10 mouse cellular contexts compared by ENCODE assay signal in the genomic region with DNA sequence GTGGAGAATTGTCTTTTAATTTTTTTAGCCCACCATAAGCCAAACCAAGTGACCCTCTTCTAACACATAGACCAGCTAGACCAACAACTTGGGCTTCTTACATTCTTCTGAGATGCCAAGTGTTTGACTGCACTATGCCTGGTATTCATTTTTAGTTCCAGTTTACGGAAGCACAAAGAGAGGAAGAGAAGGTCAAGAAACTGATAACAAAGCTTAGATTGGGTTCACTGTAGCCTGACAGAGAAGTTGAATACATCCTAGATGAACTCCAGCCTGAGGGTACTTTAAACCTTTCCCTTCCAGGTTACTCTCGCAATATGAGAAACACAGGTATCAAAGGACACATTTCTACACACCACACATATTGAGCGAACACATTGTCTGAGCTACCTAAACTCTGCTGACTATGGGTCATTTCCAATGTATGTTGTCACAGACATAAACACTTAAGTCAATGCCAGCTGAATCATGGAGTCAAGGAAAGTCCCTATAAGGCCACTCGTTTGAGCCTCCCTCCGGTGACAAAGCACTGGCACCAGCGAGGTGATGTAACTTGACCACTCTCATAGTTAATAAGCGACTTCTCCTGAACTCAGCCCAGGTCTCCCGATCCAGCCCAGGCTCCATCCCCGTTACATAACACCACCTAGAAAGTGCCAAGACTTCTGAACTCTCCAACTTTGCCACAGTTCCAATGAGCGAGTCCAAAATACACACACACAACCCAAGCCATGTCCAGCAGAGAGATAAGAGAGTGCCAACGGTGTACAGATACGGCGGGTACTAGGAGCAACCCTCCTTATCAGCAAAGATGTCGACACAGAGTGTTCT. TPM values are rescaled to one million over a fixed set of nuclear protein-coding genes. Genes with fewer than 3 reads are reported as not detected.
A peak's percentile ranks its signal among the peaks of the same experiment; 100 is the strongest.
DNase-seq lines count a peak whose midpoint lies in the region; ATAC-seq and TF ChIP-seq lines count a peak whose summit lies in the region.
"Had no signal": no experiment of that assay in that cellular context is flagged by ENCODE, and none has a peak within 500 bp of the region (broad histone marks: within the 10 kb centered on the region; RNA-seq: fewer than 3 reads in every experiment).

No protein-coding gene starts in this region.

- no peak for TF ChIP-seq CTCF in intestine, postnatal 0 days (IDR thresholded peaks at IDR 0.05; ENCODE audit: low read depth)
- no peak for TF ChIP-seq CTCF in lung, postnatal 0 days (IDR thresholded peaks at IDR 0.05)

- no peak overlapping the region for H3K9ac ChIP-seq in intestine, postnatal 0 days (ENCODE audit: low read depth, low read length)
- H3K9ac ChIP-seq in lung, postnatal 0 days (replicated peaks; ENCODE audit: low read depth) = no peak overlapping the region
- no peak overlapping the region for H3K9ac ChIP-seq in forebrain, embryonic 11.5 days (ENCODE audit: low read length)

- no peak overlapping the region for H3K4me3 ChIP-seq in intestine, postnatal 0 days (ENCODE audit: low read depth, low read length)
- H3K4me3 ChIP-seq in lung, postnatal 0 days (ENCODE audit: low read depth, low read length) = no peak overlapping the region
- H3K4me3 ChIP-seq in forebrain, embryonic 11.5 days (ENCODE audit: low read depth, low read length) = no peak overlapping the region
- H3K4me3 ChIP-seq: forebrain, embryonic 10.5 days had no signal

- H3K36me3 ChIP-seq in intestine, postnatal 0 days (ENCODE audit: control insufficient read depth, insufficient read depth) = no peaks in the 10 kb centered on the region
- no peaks in the 10 kb centered on the region for H3K36me3 ChIP-seq in lung, postnatal 0 days (ENCODE audit: insufficient read depth, low read length)
- H3K36me3 ChIP-seq in forebrain, embryonic 11.5 days (ENCODE audit: control insufficient read depth, insufficient read depth, low read length) = peaks cover 3% of the 10 kb centered on the region; the same call in 1 of the 2 replicates
- H3K36me3 ChIP-seq: G1E had no signal

- 61% methylated on average over 14 of the region's 14 CpGs for WGBS in intestine, postnatal 0 days
- WGBS in lung, postnatal 0 days = 55% methylated on average over 14 of the region's 14 CpGs
- WGBS in forebrain, embryonic 11.5 days = 91% methylated on average over 14 of the region's 14 CpGs

- DNase-seq in NIH3T3 (ENCODE audit: low read depth) = peak; percentile 13
- peak; percentile 46 to 77 for DNase-seq in gastrocnemius, adult 8-10 months (ENCODE audit: low spot score in 2 of 2)
- DNase-seq in lung, postnatal 0 days (ENCODE audit: low spot score) = peak; percentile 64
- no peak for DNase-seq in right cerebral cortex, postnatal 25 days
- no peak for DNase-seq in forebrain, embryonic 11.5 days (ENCODE audit: low spot score)

- no peak overlapping the region for H3K4me2 ChIP-seq in intestine, postnatal 0 days (replicated peaks; ENCODE audit: low read depth)
- H3K4me2 ChIP-seq in lung, postnatal 0 days (replicated peaks; ENCODE audit: low read depth, low read length) = no peak overlapping the region
- H3K4me2 ChIP-seq in forebrain, embryonic 11.5 days (ENCODE audit: low read depth, low read length, severe bottlenecking) = no peak overlapping the region

- ATAC-seq in intestine, postnatal 0 days = peak; percentile 88
- peak; percentile 80 for ATAC-seq in lung, postnatal 0 days
- ATAC-seq in erythroblast, adult 5-6 weeks (replicated peaks; ENCODE audit: low FRiP score, poor library complexity, severe bottlenecking) = no peak
- ATAC-seq in forebrain, embryonic 11.5 days (replicated peaks; ENCODE audit: low FRiP score) = no peak

- no peaks in the 10 kb centered on the region for H3K27me3 ChIP-seq in intestine, postnatal 0 days (replicated peaks; ENCODE audit: control insufficient read depth, insufficient read depth, low read length)
- no peaks in the 10 kb centered on the region for H3K27me3 ChIP-seq in lung, postnatal 0 days (replicated peaks; ENCODE audit: insufficient read depth, low read length)
- no peaks in the 10 kb centered on the region for H3K27me3 ChIP-seq in forebrain, embryonic 11.5 days (ENCODE audit: control insufficient read depth, insufficient read depth, low read length)

- H3K9me3 ChIP-seq in intestine, postnatal 0 days (ENCODE audit: control insufficient read depth) = no peaks in the 10 kb centered on the region
- H3K9me3 ChIP-seq in lung, postnatal 0 days (ENCODE audit: low read length) = no peaks in the 10 kb centered on the region
- H3K9me3 ChIP-seq in forebrain, embryonic 11.5 days (ENCODE audit: control insufficient read depth, low read length) = no peaks in the 10 kb centered on the region

- no peak overlapping the region for H3K27ac ChIP-seq in intestine, postnatal 0 days (ENCODE audit: low read depth, low read length)
- no peak overlapping the region for H3K27ac ChIP-seq in lung, postnatal 0 days (ENCODE audit: low read length)
- no peak overlapping the region for H3K27ac ChIP-seq in forebrain, embryonic 11.5 days (ENCODE audit: low read depth, low read length)
- H3K27ac ChIP-seq: forebrain, embryonic 10.5 days; kidney, postnatal 0 days had no signal

- TF ChIP-seq EP300 in lung, postnatal 0 days (IDR thresholded peaks at IDR 0.05) = 0 out of 2 replicates have a peak, but pooled peaks have one; percentile 16

- no peaks in the 10 kb centered on the region for H3K4me1 ChIP-seq in intestine, postnatal 0 days (replicated peaks; ENCODE audit: control insufficient read depth, insufficient read depth, low read length)
- peaks cover 3% of the 10 kb centered on the region; the same call in 1 of the 2 replicates for H3K4me1 ChIP-seq in lung, postnatal 0 days (ENCODE audit: insufficient read depth, low read depth, low read length)
- peaks cover 5% of the 10 kb centered on the region; the same call in 1 of the 2 replicates for H3K4me1 ChIP-seq in forebrain, embryonic 11.5 days (replicated peaks; ENCODE audit: control insufficient read depth, insufficient read depth, low read length)

RNA-seq across cellular contexts. Expression of gene A930033H14Rik, which starts 5.8 kb away (rescaled TPM):
- 1 to 10 TPM; 5.0 to 6.5 (median 5.7) TPM for total RNA-seq in gastrocnemius, adult 8-10 months (2022)
- 1.0 and 1.4 TPM in 2 replicates for polyA plus RNA-seq in intestine, postnatal 0 days (2015; fragmentation: Nextera tagmentation; extraction: Ambion mirVana)
- polyA plus RNA-seq in lung, postnatal 0 days (2015; fragmentation: Nextera tagmentation; extraction: Ambion mirVana) = 0.90 and 1.00 TPM in 2 replicates
- 0.21 TPM in 1 of 2 replicates, not detected in the other for total RNA-seq in erythroblast, adult 5-6 weeks (2015; ENCODE audit: low replicate concordance)
- 0.26 and 0.56 TPM in 2 replicates for total RNA-seq in erythroblast, adult 5-6 weeks (2017; ENCODE audit: low replicate concordance)
- polyA plus RNA-seq in forebrain, embryonic 11.5 days (2014; fragmentation: Nextera tagmentation; extraction: Ambion mirVana) = 1.4 and 1.9 TPM in 2 replicates
- polyA plus RNA-seq: G1E had no signal

Comparison
In these comparisons a context has a peak if more than half of its experiments do, and no peak if none do; other contexts are left out.
1. DNase-seq: peak in NIH3T3 (single experiment), gastrocnemius, adult 8-10 months (2 of 2) and lung, postnatal 0 days (single experiment); none in right cerebral cortex, postnatal 25 days (single experiment) and forebrain, embryonic 11.5 days (single experiment).
2. ATAC-seq: peak in intestine, postnatal 0 days (single experiment) and lung, postnatal 0 days (single experiment); none in erythroblast, adult 5-6 weeks (single experiment) and forebrain, embryonic 11.5 days (single experiment).